Mouse (Mus musculus): ENCODE measurements around the gene Gm17571.

Gm17571 gene

GRCm38 (mm10) chr9:13446703-13447285, at the start of gene Gm17571:
Gene Gm17571 (minus strand): TSS chr9:13446753.
- no peak for DNase-seq (ENCODE audit: low read depth)

- DNase-seq (ENCODE audit: low read depth), result no peak
Observed at GRCm38 (mm10) chr9:13495530-13495929, 49.0 kb upstream of the Gm17571 start.

GRCm38 (mm10) chr9:13493746-13494145, 47.2 kb upstream of the Gm17571 start:
- no peak for DNase-seq (ENCODE audit: low read depth)

- DNase-seq (ENCODE audit: low read depth), result no peak
Observed at GRCm38 (mm10) chr9:13492807-13493206, 46.3 kb upstream of the Gm17571 start.

GRCm38 (mm10) chr9:13491854-13492620, 45.5 kb upstream of the Gm17571 start:
- DNase-seq (ENCODE audit: low read depth), result peak; percentile 70

- no peak for DNase-seq (ENCODE audit: low read depth)
Observed at GRCm38 (mm10) chr9:13491107-13491506, 44.6 kb upstream of the Gm17571 start.

GRCm38 (mm10) chr9:13485914-13486313, 39.4 kb upstream of the Gm17571 start:
- DNase-seq (ENCODE audit: low read depth), result no peak

GRCm38 (mm10) chr9:13484267-13485240, 38.0 kb upstream of the Gm17571 start:
- no peak for DNase-seq (ENCODE audit: low read depth)

- DNase-seq (ENCODE audit: low read depth), result no peak
Observed at GRCm38 (mm10) chr9:13483199-13484068, 36.9 kb upstream of the Gm17571 start.

GRCm38 (mm10) chr9:13479275-13479674, 32.7 kb upstream of the Gm17571 start:
- DNase-seq (ENCODE audit: low read depth), result no peak

GRCm38 (mm10) chr9:13474951-13475350, 28.4 kb upstream of the Gm17571 start:
- no peak for DNase-seq (ENCODE audit: low read depth)

- no peak for DNase-seq (ENCODE audit: low read depth)
Observed at GRCm38 (mm10) chr9:13470013-13470412, 23.5 kb upstream of the Gm17571 start.

GRCm38 (mm10) chr9:13468778-13469177, 22.2 kb upstream of the Gm17571 start:
- no peak for DNase-seq (ENCODE audit: low read depth)

GRCm38 (mm10) chr9:13467745-13468144, 21.2 kb upstream of the Gm17571 start:
- DNase-seq (ENCODE audit: low read depth), result no peak

- DNase-seq (ENCODE audit: low read depth), result no peak
Observed at GRCm38 (mm10) chr9:13466816-13467215, 20.3 kb upstream of the Gm17571 start.

- DNase-seq (ENCODE audit: low read depth), result no peak
Observed at GRCm38 (mm10) chr9:13466351-13466750, 19.8 kb upstream of the Gm17571 start.

- no peak for DNase-seq (ENCODE audit: low read depth)
Observed at GRCm38 (mm10) chr9:13465358-13466020, 18.9 kb upstream of the Gm17571 start.

- no peak for DNase-seq (ENCODE audit: low read depth)
Observed at GRCm38 (mm10) chr9:13460926-13461325, 14.4 kb upstream of the Gm17571 start.

GRCm38 (mm10) chr9:13460012-13460411, 13.5 kb upstream of the Gm17571 start:
- DNase-seq (ENCODE audit: low read depth), result no peak

GRCm38 (mm10) chr9:13459371-13459770, 12.8 kb upstream of the Gm17571 start:
- no peak for DNase-seq (ENCODE audit: low read depth)

- no peak for DNase-seq (ENCODE audit: low read depth)
Observed at GRCm38 (mm10) chr9:13457774-13458173, 11.2 kb upstream of the Gm17571 start.

Measured in fibroblast of lung, adult 2 months (primary cell).